Mouse (Mus musculus) spleen, adult 2 months (tissue): Measurements from ENCODE around the gene Fcgrt. TPM values are rescaled to one million over a fixed set of nuclear protein-coding genes. Genes with fewer than 3 reads are reported as not detected.
"Not testable (repeated sequence)": the region's sequence is repeated elsewhere in the genome, so short reads cannot be mapped to it uniquely, and the experiment has no call there.

Experiments
- DNase-seq, 2 experiments: peaks; one replicate each; pipeline versions ENCODE4 v3.0.0 to v3.0.0-alpha.2; 2012 to 2021; ENCODE audit warnings: low spot score in 2 of 2, low read depth in 1 of 2
- H3K27ac ChIP-seq: fragments of 200-500 bp; 2 replicates; pipeline ENCODE4 v1.5.1; 2012; ENCODE audit warnings: low read length, inconsistent platforms; ENCODE audit not compliant: insufficient read depth
- H3K27me3 ChIP-seq: fragments of 200-500 bp; 2 replicates; pipeline ENCODE4 v1.6.1; 2012; ENCODE audit warnings: mild to moderate bottlenecking, moderate library complexity, low read length, inconsistent platforms; ENCODE audit not compliant: control insufficient read depth, insufficient read depth
- H3K36me3 ChIP-seq: fragments of 200-500 bp; 2 replicates; pipeline ENCODE4 v1.6.1; 2012; ENCODE audit warnings: mild to moderate bottlenecking, low read length, inconsistent platforms; ENCODE audit not compliant: control insufficient read depth, insufficient read depth
- H3K4me1 ChIP-seq: fragments of 200-500 bp; 2 replicates; pipeline ENCODE4 v1.6.1; 2011; ENCODE audit warnings: inconsistent platforms; ENCODE audit not compliant: control insufficient read depth, insufficient read depth, insufficient read length
- H3K4me3 ChIP-seq: fragments of 200-500 bp; 2 replicates; pipeline ENCODE4 v1.5.1; 2011; ENCODE audit warnings: mild to moderate bottlenecking, inconsistent platforms; ENCODE audit not compliant: insufficient read depth, insufficient read length; ENCODE audit errors: extremely low read depth
- CTCF ChIP-seq: fragments of 200-500 bp; IDR thresholded peaks from 2 replicates; pipeline ENCODE4 v1.5.1; 2011; ENCODE audit warnings: mild to moderate bottlenecking, inconsistent platforms; ENCODE audit not compliant: insufficient read depth, insufficient read length, insufficient replicate concordance; ENCODE audit errors: extremely low read depth
- POLR2A ChIP-seq: fragments of 200-500 bp; IDR thresholded peaks from 2 replicates; pipeline ENCODE4 v1.6.1; 2011; ENCODE audit warnings: low read depth, low read length, inconsistent platforms
- WGBS: fragments of 180-500 bp; shearing (Covaris S2); methylation state at CpG from one replicate; pipeline ENCODE4 v1.1.7; 2018; 5-methylcytosine and 5-hydroxymethylcytosine counted together
- polyA plus RNA-seq: library from polyadenylated mRNA; depleted of rRNA; stranded (reverse); fragments of >200 nt; gene quantifications from 2 replicates; pipeline ENCODE4 v1.2.3, GENCODE M21; 2012

Fcgrt gene
- polyA plus RNA-seq, 1 experiment: 64.4 TPM

DNA sequence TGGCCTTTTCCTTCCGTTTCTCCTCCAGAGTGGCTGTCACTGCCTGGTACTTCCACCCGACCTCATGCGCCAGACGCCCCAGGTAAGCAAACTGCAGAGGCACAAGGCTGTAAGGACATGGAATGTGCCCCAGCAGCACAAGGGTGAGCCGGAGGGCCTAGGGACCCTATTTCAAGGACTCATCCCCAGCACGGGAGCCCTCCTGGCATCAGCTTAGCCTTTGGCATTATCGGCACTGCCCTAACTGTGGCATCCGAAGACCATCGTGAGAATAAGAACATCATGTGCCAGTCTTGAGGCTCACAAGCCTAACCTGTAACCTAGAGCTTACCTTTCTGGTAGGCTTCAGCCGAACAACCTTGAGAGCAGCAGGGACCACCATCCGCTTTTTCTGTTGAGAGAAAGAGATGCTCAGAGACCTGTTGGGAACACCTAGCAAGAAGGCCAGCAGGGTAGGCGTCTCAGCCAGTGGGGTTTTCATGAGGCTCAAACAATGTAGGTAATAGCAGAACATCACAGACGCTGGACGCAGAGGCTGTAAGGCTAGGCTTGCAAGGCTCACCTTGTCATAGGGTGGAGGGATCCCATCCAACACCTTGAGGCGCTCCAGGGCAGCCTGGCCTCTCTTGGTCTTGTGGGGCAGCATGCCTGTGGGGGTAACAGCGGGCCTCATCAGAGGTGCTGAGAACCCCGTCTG, 22.6 kb upstream of the Fcgrt start:
- WGBS: 89% methylated on average over 17 of the region's 17 CpGs
- Histone ChIP-seq H3K4me1 (peaks cover 3% of the 10 kb centered on the region; the same call in 1 of the 2 replicates), H3K4me3 (no peak overlapping the region), H3K36me3 (peaks cover 35% of the 10 kb centered on the region), H3K27ac (0 out of 2 replicates have a peak overlapping the region, but pooled peaks have one; percentile 14), H3K27me3 (no peaks in the 10 kb centered on the region)
- no peak for DNase-seq
- TF ChIP-seq CTCF: no peak
- TF ChIP-seq POLR2A: no peak

GRCm38 (mm10) chr7:45125649-45126048, 22.0 kb upstream of the Fcgrt start:
- not testable (repeated sequence) for H3K27ac ChIP-seq, H3K4me1 ChIP-seq, H3K4me3 ChIP-seq, DNase-seq, H3K27me3 ChIP-seq
- peaks cover 35% of the 10 kb centered on the region for H3K36me3 ChIP-seq
- 87% methylated on average over 5 of the region's 5 CpGs for WGBS

DNA sequence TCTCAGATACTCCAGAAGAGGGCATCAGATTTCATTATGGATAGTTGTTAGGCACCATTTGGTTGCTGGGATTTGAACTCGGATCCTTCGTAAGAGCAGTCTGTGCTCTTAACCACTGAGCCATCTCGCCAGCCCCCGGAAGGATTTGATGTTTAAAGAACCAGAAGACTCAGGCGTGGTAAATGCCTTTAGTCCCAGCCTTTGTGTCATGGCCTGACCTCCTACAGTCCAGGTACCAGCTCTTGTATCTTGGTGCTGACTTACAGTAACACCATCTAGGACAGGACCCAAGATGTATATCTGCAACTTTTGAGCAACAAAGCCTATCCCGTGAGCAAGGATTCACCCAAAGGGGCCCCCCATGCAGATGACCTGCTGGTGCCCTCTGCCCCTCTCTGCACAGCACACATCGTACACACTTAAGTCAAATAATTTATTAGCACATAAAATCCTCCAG, 21.5 kb upstream of the Fcgrt start:
- Histone ChIP-seq H3K27me3 (no peaks in the 10 kb centered on the region), H3K4me3 (no peak overlapping the region), H3K27ac (no peak overlapping the region), H3K36me3 (peaks cover 35% of the 10 kb centered on the region), H3K4me1 (peaks cover 12% of the 10 kb centered on the region; the same call in 1 of the 2 replicates)
- 68% methylated on average over 7 of the region's 7 CpGs for WGBS
- no peak for DNase-seq
- TF ChIP-seq CTCF (no peak), POLR2A (no peak)

- H3K36me3 ChIP-seq: peaks cover 35% of the 10 kb centered on the region
- peak within 1 kb of the TSS; percentile 83 for H3K4me3 ChIP-seq
- peak; percentile 98 to 99 for DNase-seq
- 2% methylated on average over 59 of the region's 59 CpGs for WGBS
- H3K27me3 ChIP-seq: no peaks in the 10 kb centered on the region
- peaks cover 19% of the 10 kb centered on the region; the same call in 1 of the 2 replicates for H3K4me1 ChIP-seq
- peak within 1 kb of the TSS; percentile 96 for H3K27ac ChIP-seq
- TF ChIP-seq POLR2A (peak; percentile 2), CTCF (no peak)
Observed at GRCm38 (mm10) chr7:45124224-45125143, 20.8 kb upstream of the Fcgrt start, which contains the start of gene Rps11. Gene Rps11, minus strand, starts transcription at chr7:45124439.

- Histone ChIP-seq H3K27me3 (no peaks in the 10 kb centered on the region), H3K4me3 (peak overlapping the region; percentile 83), H3K4me1 (peaks cover 26% of the 10 kb centered on the region; the same call in 1 of the 2 replicates), H3K27ac (peak overlapping the region; percentile 96), H3K36me3 (peaks cover 35% of the 10 kb centered on the region)
- DNase-seq: peak in 1 of 2 experiments; percentile 62
- TF ChIP-seq POLR2A (no peak), CTCF (no peak)
- WGBS: 5% methylated on average over 12 of the region's 12 CpGs
Observed at GRCm38 (mm10) chr7:45123186-45123570, 19.5 kb upstream of the Fcgrt start.

GRCm38 (mm10) chr7:45122561-45123185, 19.0 kb upstream of the Fcgrt start:
- TF ChIP-seq CTCF (no peak), POLR2A (no peak)
- Histone ChIP-seq H3K4me1 (peaks cover 29% of the 10 kb centered on the region; the same call in 1 of the 2 replicates), H3K4me3 (peak overlapping the region; percentile 83), H3K36me3 (peaks cover 35% of the 10 kb centered on the region), H3K27ac (peak overlapping the region; percentile 96), H3K27me3 (no peaks in the 10 kb centered on the region)
- 62% methylated on average over 15 of the region's 15 CpGs for whole genome bisulfite sequencing
- no peak for DNase-seq
